Mouse (Mus musculus) cortical plate, adult 2 months (tissue): ENCODE data around the gene Prtg. TPM values are rescaled to one million over a fixed set of nuclear protein-coding genes. Genes with fewer than 3 reads are reported as not detected.

ENCODE experiments used
- H3K27ac ChIP-seq: fragments of 200-500 bp; 2 replicates; pipeline ENCODE4 v1.5.1; 2012; ENCODE audit warnings: low read length, control low read depth, inconsistent platforms; ENCODE audit not compliant: insufficient read depth
- H3K4me1 ChIP-seq: fragments of 200-500 bp; 2 replicates; pipeline ENCODE4 v1.6.1; 2011; ENCODE audit warnings: low read length; ENCODE audit not compliant: control insufficient read depth, insufficient read depth
- H3K4me3 ChIP-seq: fragments of 200-500 bp; 2 replicates; pipeline ENCODE4 v1.5.1; 2011; ENCODE audit warnings: mild to moderate bottlenecking, low read length, control low read depth; ENCODE audit not compliant: insufficient read depth
- CTCF ChIP-seq: fragments of 200-500 bp; IDR thresholded peaks from 2 replicates; pipeline ENCODE4 v1.5.1; 2011; ENCODE audit warnings: mild to moderate bottlenecking, control low read depth, low read length; ENCODE audit not compliant: insufficient read depth; ENCODE audit errors: extremely low read depth
- POLR2A ChIP-seq: fragments of 200-500 bp; IDR thresholded peaks from 2 replicates; pipeline ENCODE4 v1.6.1; 2011; ENCODE audit warnings: mild to moderate bottlenecking, low read length, control low read depth; ENCODE audit not compliant: insufficient read depth; ENCODE audit errors: extremely low read depth
- polyA plus RNA-seq: library from polyadenylated mRNA; depleted of rRNA; stranded (reverse); fragments of >200 nt; gene quantifications from 2 replicates; pipeline ENCODE4 v1.2.3, GENCODE M21; 2012

Gene Prtg
- polyA plus RNA-seq, 1 experiment, result 0.84 TPM

- Histone ChIP-seq H3K4me1 (no peaks in the 10 kb centered on the region), H3K4me3 (no peak overlapping the region), H3K27ac (no peak overlapping the region)
- no peak for TF ChIP-seq POLR2A
- TF ChIP-seq CTCF, result no peak
These were observed 1.9 kb downstream of the Prtg start for GRCm38 (mm10) chr9:72808586-72808985.

GRCm38 (mm10) chr9:72809077-72809476 lies 2.4 kb downstream of the Prtg start:
- H3K4me3 ChIP-seq, result no peak overlapping the region
- H3K4me1 ChIP-seq, result no peaks in the 10 kb centered on the region
- H3K27ac ChIP-seq, result no peak overlapping the region
- TF ChIP-seq CTCF, result no peak

- no peak for TF ChIP-seq POLR2A
- no peak for TF ChIP-seq CTCF
- no peak overlapping the region for H3K4me3 ChIP-seq
These were observed 3.9 kb downstream of the Prtg start for GRCm38 (mm10) chr9:72810607-72811006.

GRCm38 (mm10) chr9:72812091-72812490 lies 5.4 kb downstream of the Prtg start:
- no peaks in the 10 kb centered on the region for H3K4me1 ChIP-seq
- TF ChIP-seq CTCF, result no peak
- TF ChIP-seq POLR2A, result no peak
- no peak overlapping the region for H3K27ac ChIP-seq
- no peak overlapping the region for H3K4me3 ChIP-seq

More at GRCm38 (mm10) chr9:72810607-72811006, 3.9 kb downstream of the Prtg start:
- Histone ChIP-seq H3K27ac (no peak overlapping the region), H3K4me1 (no peaks in the 10 kb centered on the region)

GRCm38 (mm10) chr9:72812594-72813570 lies 6.2 kb downstream of the Prtg start:
- no peak overlapping the region for H3K4me3 ChIP-seq
- TF ChIP-seq CTCF (no peak), POLR2A (no peak)
- H3K27ac ChIP-seq, result no peak overlapping the region
- no peaks in the 10 kb centered on the region for H3K4me1 ChIP-seq

GRCm38 (mm10) chr9:72825511-72825910 lies 18.8 kb downstream of the Prtg start:
- TF ChIP-seq CTCF (no peak), POLR2A (no peak)
- no peak overlapping the region for H3K27ac ChIP-seq
- no peak overlapping the region for H3K4me3 ChIP-seq
- H3K4me1 ChIP-seq, result no peaks in the 10 kb centered on the region

- no peaks in the 10 kb centered on the region for H3K4me1 ChIP-seq
- no peak overlapping the region for H3K27ac ChIP-seq
- no peak overlapping the region for H3K4me3 ChIP-seq
- no peak for TF ChIP-seq CTCF
- TF ChIP-seq POLR2A, result no peak
These were observed 19.3 kb downstream of the Prtg start for GRCm38 (mm10) chr9:72825976-72826375.

GRCm38 (mm10) chr9:72828616-72829257 lies 22.1 kb downstream of the Prtg start:
- no peak overlapping the region for H3K27ac ChIP-seq
- TF ChIP-seq CTCF, result no peak
- no peak for TF ChIP-seq POLR2A
- no peak overlapping the region for H3K4me3 ChIP-seq
- H3K4me1 ChIP-seq, result no peaks in the 10 kb centered on the region

GRCm38 (mm10) chr9:72833992-72834696 lies 27.5 kb downstream of the Prtg start:
- Histone ChIP-seq H3K4me1 (peaks cover 4% of the 10 kb centered on the region; the same call in 1 of the 2 replicates), H3K27ac (no peak overlapping the region), H3K4me3 (no peak overlapping the region)
- TF ChIP-seq POLR2A (no peak), CTCF (no peak)

- Histone ChIP-seq H3K27ac (no peak overlapping the region), H3K4me3 (no peak overlapping the region), H3K4me1 (peaks cover 4% of the 10 kb centered on the region; the same call in 1 of the 2 replicates)
- TF ChIP-seq CTCF, result no peak
- no peak for TF ChIP-seq POLR2A
These were observed 28.3 kb downstream of the Prtg start for GRCm38 (mm10) chr9:72835007-72835406.
